Mouse (Mus musculus): ENCODE data around the gene Gpr27. TPM values are rescaled to one million over a fixed set of nuclear protein-coding genes. Genes with fewer than 3 reads are reported as not detected.

Gene Gpr27
- 0.10 TPM in 1 of 2 replicates, not detected in the other for total RNA-seq (2015)
- total RNA-seq (2017), result not detected in 2 replicates

DNA sequence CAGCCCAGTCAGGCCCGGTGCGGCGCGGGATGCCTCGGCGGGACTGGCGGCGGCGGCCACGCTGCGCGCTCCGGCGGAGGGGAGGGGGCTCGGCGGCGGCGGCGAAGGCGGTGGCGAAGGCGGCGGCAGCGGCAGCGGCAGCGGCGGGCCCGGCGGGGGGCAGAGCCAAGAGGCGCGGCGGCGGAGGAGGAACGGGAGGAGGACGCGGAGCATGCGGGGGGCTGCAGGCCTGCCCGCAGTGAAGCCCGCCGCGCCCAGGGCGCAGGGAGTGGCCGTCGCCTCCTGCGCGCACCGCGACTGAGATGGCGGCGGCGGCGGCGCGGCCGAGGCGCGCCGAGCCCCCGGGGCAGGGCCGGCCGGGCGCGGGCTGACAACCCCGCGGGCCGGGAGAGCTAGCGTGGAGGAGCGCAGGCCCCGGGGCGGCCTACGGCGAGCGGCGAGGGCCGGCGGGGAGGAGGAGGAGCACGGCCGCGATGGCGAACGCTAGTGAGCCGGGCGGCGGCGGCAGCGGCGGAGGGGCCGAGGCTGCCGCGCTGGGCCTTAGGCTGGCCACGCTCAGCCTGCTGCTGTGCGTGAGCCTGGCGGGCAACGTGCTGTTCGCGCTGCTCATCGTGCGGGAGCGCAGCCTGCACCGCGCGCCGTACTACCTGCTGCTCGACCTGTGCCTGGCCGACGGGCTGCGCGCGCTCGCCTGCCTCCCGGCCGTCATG, at the start of gene Gpr27:
TSS of gene Gpr27 (plus strand) at position 474 of the 710 bp plus-strand sequence.
- ATAC-seq (replicated peaks; ENCODE audit: poor library complexity), result no peak

DNA sequence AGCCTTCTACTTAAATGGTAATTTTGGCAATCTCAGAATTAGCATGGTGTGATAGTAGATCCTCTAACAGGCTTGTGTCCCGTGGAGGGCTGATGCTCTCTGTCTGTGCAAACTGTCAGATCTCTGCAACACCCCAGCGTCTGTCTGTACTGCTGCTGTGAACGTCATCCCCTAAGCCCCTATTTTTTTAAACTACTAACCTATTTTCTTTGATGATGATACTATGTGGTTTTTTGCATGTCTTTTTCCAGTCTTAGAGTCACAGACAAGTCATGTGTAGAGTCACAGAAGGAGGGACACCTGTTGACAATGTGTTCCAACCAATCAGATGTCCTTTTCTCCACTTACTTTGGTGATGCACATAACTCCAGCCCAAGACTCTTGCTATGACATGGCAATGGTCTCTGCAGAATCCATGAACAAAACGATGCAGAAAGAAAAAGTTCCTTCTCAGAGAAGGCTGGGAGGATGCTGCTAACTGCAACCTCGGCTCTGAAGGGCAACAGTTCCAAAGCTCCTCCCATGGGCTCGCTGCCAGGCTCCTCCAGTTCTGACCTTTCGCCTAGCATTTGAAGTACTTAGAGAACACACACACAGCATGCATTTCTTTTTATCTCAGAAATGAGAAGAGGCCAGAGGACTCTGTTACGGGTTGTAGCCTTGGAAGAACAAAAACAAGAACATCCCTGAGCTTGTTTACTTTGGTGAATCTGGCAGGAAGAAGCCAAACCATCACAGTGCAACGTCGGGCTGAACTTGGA, 48.9 kb upstream of the Gpr27 start:
- no peak for ATAC-seq (replicated peaks; ENCODE audit: poor library complexity)

DNA sequence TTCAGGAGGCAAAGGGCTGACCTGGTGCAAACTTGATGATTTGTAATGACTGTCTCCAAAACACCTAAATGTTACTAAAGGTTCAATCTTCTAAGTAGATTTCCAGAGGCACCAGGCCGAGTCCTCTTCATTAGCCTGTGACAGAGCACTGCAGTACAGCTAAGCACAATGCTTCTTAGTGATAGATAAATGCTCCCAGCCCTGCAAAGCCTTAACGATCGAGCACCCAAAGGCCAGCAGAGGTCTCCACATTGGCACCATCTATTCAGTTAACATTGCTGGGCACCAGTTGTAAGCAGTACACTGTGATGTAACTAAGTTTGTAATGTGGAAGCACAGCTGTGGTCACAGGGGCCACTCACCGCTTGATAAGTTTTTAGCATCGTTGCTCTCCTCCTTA, 48.1 kb upstream of the Gpr27 start:
- 0 out of 2 replicates have a peak, but pooled peaks have one; percentile 26 for ATAC-seq (replicated peaks; ENCODE audit: poor library complexity)

DNA sequence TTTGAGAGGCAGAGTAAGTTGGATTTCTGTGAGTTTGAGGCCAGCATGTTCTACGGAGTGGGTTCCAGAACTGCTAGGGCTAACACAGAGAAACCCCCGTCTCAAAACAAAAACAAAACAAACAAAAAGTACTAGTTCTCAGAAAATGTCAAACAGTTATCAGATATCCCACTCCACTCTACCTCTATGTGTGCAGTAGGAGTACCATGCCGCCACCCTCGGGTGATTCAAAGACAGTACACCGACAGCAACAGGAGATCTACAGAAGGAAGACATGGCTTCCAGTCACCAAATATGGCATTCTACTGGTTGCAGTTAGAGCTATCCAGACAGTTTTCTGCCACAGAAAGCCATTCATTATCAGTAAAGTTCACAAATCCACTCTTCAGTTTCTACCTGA, 47.6 kb upstream of the Gpr27 start:
- no peak; the same call in 1 of the 2 replicates for ATAC-seq (replicated peaks; ENCODE audit: poor library complexity)

DNA sequence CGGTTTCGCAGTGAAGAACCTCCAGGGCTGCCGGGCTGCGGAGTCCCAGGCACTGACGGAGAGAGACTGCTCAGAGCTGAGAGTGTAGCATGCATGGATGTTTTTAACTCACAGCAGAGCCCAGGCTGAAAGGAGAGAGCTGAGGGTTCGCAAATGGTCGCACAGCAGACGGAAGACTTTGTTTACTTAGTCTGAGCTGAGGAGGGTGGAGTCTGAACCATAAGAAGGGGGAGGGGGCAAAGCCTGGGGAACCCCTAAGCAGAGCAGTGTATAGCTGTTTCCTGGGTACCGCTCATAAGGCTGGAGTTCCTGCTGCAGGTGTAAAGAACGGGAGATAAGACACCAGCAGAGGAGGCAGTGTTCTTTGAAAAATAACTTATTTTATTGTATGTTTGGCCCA, 46.1 kb upstream of the Gpr27 start:
- ATAC-seq (replicated peaks; ENCODE audit: poor library complexity), result no peak

DNA sequence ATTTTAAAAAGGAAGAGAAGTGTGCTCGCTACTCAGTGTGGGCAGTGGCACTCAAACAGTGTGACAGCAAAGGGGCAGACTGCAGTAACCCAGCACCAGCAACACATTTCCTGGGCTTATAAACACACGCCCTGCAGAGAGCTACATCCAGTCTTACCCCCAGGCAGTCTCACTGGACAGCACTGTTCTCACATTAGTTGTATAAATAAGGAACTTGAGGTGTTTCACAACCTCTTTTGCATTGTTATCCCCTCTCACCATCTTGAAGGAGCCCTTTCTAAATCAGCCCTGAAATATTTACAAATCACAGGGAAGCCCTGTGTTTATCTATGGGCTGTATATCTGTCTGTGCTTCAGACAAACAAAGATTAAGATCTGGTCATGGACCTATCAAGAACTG, 43.2 kb upstream of the Gpr27 start:
- peak; percentile 87 for ATAC-seq (replicated peaks; ENCODE audit: poor library complexity)

DNA sequence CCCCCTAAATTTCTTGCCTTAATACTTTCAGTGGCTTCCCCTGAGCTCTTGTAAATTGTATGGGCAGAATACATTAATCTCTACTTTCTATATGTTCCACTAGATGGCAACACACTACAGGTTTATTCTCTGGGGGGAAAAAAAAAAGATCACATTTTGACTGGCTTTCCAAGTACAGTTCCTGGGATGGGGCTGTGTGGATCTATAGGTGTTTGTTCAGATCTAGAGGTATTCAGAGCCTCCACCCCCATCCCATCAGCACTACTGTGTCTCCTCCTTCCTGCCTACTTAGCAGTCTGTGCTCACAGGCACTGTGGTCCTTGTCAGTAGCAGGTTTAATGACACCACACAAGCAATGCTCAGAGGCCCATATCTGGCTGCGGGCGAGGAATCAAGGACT, 40.1 kb upstream of the Gpr27 start:
- no peak for ATAC-seq (replicated peaks; ENCODE audit: poor library complexity)

DNA sequence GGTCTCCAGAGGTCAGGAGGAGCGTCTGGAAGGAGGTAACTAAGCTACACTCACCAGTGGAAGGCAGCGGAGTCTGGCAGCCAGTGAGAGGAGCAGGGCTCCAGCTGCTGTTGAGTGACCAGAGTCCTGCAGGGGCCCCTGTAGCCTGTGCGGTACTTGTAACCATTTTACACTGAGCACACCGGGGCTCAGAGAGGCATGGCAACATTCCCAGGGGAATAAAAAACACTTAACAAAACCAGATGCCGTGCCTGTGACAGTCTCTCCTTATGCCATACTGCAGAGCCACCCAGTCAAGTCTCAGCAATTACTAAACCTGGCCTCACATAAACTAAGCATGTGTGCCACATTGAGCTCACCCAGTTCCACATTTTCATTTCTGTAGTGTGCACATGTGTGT, 38.1 kb upstream of the Gpr27 start:
- no peak for ATAC-seq (replicated peaks; ENCODE audit: poor library complexity)

DNA sequence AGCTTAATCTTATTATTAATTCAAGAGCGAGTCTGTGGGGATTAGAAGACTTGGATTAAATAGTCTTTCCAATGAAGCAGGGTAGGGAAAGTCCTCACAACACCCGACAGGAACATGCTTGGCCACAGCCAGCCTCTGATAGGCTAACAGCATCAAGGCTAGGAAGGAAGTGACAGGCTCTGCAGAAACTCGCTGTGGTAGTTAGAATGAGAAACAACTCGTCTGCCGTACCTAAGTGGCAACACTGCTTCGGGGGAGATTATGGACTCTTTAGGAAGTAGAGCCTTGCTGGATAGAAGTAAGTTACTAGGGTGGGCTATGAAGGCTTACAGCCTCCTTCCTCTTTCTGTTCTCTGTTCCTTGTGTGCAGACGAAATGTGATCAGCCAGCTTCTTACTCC, 37.0 kb upstream of the Gpr27 start:
- ATAC-seq (replicated peaks; ENCODE audit: poor library complexity), result peak; percentile 81

DNA sequence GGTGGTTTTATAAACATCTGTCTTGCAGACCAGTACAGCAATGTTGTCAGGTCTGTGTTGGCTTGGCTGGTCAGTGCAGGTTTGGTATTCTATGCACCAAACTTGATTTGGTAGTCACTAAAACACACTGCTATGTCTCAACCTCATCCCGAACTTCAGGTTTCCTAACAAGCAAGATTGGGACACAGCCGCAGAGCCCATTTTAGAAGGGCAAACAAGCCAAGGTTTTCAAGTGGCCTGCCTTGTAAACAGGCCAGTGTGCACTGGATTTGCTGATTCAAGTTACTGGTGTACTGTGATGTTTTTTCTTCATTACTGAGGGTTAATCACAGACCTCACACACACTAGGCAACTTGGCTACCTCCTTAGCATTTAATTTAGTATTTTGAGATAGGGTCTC, 36.4 kb upstream of the Gpr27 start:
- no peak for ATAC-seq (replicated peaks; ENCODE audit: poor library complexity)

DNA sequence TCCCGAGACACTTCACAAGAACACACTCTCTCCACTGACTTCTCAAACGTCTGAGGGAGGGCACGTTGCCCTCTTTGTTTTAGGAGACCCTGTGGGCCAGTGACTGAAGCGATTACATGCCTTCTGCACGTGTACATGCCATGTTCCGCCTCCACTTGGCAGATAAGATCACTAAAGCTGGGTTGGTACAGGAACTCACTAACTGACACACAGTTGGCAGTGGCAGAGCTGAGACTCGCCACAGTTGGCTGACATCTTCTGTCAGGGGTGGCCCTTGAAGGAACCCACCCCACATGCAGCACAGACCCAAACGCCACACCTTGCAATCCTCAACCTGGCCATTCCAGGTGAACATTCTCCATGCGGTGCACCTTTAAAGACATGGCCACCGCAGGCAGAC, 33.9 kb upstream of the Gpr27 start:
- ATAC-seq (replicated peaks; ENCODE audit: poor library complexity), result peak; percentile 52

DNA sequence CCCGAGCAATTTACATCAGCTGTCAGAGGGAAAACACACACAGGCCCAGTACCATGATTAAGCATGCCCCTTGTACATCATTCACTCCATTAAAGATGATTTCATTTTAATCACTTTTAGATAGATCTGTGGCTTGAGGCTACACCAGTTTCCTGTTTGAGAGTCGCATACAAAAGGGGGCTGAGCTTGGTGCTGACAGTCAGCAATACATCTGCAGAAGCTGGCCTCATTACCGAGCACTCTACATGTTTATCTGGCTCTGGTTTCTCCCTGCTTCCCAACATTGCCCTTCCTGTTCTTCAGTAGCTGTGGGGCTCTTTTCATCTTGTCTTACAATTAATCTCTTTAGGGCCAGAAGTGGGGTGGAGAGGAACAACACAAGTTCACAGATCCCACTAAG, 32.0 kb upstream of the Gpr27 start:
- no peak for ATAC-seq (replicated peaks; ENCODE audit: poor library complexity)

DNA sequence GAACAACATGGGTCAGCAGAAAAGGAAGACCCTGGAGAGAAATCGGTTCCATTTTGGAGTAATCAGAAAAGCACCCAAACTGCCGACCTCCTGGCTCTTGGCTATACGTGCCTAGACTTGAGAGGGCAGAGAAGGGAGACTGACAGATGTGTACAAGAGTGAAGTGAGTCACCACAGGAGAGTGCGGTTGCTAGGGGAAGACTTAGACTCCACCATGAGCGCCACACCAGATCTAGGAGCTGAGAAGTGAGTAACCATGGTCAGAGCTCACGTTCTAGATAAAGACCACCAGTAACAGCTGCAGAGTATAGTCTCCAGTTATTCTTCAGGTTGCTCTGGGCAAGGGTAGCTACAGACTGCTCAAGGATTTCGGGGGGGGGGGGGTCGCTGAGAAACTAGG, 29.2 kb upstream of the Gpr27 start:
- ATAC-seq (replicated peaks; ENCODE audit: poor library complexity), result no peak

DNA sequence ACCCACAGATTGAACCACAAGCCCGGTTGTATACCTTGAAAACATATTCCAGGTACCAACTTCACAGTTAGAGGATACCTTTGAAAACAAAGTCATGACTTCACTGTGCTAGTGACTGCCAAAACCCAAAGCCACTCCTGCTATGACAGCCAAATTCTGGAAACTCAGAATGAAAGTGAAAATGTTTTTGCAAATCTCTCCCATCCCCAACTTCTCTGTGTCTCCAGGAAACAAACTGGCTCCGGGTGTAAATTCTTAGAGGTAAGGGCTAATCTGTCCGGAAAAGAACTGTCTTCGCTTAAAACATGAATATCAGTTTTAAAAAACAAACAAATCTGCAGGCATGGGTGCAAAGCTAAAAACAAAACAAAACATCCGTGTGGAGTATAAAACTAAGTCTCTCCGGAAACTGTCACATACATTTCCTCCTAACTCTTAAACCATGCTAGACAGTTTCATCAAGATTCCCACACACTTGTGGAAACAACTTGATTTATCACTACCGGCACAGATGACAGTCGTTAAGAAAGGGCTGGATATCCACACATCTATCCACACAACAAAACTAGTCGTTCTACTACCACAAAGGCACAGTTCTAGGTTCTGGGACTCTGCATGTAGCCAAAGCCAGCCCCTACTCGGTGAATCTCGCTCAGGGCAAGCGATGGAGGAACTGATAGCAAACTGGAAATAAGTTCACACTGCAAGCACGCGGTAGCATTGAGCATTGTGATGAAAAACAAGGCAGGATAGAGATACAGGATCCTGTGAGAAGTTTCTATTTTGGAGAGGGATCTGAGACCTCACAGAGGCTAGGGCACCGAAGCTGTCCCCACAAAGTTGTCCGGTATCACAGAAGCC, 26.8 kb upstream of the Gpr27 start:
- peak; percentile 6; the same call in 1 of the 2 replicates for ATAC-seq (replicated peaks; ENCODE audit: poor library complexity)

DNA sequence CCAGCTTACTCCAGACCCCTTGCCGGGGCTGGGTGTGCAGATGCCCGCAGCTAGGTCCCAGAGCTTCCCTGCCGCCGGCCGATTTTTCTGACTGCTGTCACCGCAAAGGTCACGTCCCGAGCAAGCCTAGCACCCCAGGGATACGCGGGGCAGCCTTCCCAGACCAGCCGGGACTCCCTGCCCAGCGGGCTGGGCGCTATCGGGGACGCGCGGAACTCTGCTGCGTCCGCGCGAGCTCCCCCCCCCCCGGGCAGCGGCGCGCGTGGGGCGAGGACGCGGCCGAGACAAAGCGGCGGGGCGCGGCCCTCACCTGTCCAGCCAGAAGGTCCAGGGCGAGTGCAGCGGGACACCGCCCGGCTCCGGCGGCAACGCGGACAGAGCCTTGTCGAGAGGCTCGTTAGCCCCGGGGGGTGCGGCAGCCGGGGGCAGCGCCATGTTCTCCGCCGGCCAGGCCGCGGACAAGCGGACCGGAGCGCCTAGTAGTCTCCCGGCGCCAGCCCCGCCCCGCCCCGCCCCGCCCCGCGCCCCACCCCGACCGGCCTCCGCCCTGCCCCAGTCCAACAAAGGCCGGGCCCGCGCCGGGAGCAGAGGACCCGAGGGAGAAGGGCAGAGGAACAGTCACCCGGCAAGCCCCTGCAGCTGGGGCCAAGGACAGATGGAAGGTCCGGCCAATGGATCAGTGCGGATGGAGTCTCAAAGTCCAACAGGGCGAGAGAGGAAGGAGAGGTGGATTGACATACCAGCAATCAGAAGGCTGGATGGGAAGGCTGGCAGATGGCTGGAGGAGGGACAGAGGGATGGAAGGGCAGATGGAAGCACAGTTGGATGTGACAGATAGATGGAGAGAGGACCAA, 25.9 kb upstream of the Gpr27 start, which contains the start of the genes Eif4e3 and Gm20696:
TSS of gene Eif4e3 (minus strand) at position 454 of the 854 bp plus-strand sequence.
TSS of gene Gm20696 (minus strand) at position 480 of the 854 bp plus-strand sequence.
- peak; percentile 40 for ATAC-seq (replicated peaks; ENCODE audit: poor library complexity)

DNA sequence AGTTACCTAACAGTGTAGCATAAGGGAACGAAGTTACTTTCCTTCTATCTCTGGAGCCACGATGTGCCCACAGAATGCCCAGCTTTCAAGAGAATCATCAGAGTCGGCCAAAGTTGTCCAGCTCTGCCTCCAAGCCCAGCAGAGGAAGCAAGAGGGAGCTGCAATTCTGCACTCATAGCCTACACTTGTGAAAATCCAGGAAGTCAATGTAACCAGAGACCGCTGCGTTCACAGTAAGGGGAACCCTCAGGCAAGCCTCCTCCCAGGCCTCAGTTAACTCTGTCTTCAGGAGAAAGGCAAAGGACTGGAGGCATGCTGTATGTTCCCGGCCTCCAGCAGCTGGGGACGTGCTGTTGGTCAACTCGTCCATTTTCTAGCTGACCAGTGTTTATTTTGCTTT, 25.2 kb upstream of the Gpr27 start:
- ATAC-seq (replicated peaks; ENCODE audit: poor library complexity), result peak; percentile 62

DNA sequence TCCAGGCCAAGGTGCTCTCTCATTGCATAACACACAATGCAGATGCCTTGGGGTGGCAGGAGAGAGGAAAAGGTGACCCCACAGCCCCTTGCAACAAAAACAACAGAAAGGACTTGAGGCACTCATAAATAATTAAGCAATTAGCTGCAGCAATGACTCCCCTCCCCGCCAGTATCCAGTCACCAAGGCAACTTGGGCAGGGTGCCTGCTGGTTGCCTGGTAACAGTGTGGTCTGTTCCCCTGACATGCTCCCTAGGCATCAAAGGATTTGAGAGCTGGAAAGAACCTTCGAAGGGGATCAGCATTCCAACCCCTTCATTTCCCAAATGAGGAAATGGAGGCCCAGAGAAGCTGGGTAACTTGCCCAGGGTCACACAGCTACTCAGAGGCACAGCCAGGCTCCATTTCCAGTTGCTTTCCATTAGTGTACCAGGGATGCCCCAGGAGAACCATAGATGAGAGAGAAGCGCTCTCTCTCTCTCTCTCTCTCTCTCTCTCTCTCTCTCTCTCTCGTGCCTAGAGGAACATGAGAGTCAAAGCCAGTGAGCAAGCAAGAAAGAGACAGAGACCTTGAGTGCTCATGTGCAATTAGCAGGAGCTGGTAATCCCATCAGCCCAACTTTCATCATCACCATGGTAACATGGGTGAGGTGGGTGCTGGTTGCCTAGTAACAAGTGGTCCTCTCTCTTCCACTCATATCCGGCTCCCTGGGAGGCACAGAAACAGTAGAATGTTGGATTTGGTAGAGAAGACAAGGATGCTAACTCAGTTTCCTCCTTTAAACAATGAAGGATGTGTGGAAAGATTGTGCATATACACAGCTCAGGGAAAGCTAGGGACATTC, 22.8 kb upstream of the Gpr27 start:
- no peak for ATAC-seq (replicated peaks; ENCODE audit: poor library complexity)

DNA sequence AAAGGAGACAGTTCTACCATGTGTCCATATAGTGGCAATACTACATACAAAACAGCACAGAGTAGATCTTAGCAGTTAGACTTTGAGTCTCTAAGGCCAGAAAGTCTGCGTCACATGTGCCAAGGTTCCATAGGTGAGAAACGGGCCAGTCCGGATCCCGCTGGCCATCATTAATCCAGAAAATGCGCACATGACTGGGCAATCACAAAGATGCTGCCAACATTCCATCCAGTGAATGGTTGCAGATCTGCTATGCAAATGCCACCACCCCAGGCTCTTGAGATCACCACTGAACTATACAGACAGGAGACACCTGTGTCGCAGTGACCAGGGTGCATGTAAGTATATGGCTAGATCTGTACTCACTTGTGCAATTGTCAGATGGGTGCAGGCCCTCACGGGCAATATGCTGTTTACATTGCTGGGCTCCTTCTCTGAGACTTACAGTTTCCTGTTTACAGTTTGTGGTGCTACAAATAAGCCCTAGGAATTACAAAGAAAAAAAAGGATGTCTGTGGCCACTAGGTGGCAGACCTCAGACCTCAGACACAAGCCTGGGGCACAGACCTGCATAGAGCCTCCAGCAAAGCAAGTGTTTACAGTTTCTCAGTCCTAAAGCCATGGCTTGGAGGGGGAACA, 21.9 kb upstream of the Gpr27 start:
- ATAC-seq (replicated peaks; ENCODE audit: poor library complexity), result peak; percentile 72

DNA sequence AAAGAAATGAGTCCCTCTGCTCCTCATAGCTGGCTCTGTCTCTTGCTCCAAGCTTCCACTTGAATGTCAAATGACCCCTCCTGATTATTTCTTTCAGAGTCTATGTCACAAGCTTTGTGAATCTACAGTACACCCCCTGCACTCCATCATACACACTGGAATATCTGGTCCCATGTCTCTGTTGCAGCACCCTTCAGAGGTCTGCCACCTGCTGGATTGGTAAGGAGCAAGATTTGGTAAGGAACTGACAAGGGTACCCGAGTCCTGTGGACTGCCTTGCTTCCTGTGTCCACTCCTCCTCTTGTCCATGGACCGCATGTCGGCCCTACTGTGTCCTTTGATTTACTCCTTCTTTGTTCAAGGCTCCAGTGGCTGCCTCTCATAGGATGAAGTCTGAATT, 20.7 kb upstream of the Gpr27 start:
- no peak for ATAC-seq (replicated peaks; ENCODE audit: poor library complexity)
